Mouse (Mus musculus) liver, embryonic 12.5 days (tissue): ENCODE measurements at regions not wholly inside any gene's neighbourhood (a gene's known extent, or its start where the extent isn't known, plus 50 kb on each side); places are given as distances from the start of the nearest gene placed in this dataset.

Experiments used
- ATAC-seq: fragments of 200-750 bp; cut with Nextera tagmentation; 2 replicates; pipeline ENCODE4 v1.8.0; 2017; ENCODE audit warnings: moderate number of reproducible peaks, mild to moderate bottlenecking, moderate library complexity
- H3K27ac ChIP-seq: fragments of 300-500 bp; sonication (generic); 2 replicates; pipeline ENCODE4 v1.5.1; 2016; ENCODE audit warnings: mild to moderate bottlenecking
- H3K27me3 ChIP-seq: fragments of 300-500 bp; sonication (generic); replicated peaks from 2 replicates; pipeline ENCODE4 v1.6.1; 2016; ENCODE audit warnings: mild to moderate bottlenecking, moderate library complexity
- H3K36me3 ChIP-seq: fragments of 300-500 bp; sonication (generic); 2 replicates; pipeline ENCODE4 v1.6.1; 2016; ENCODE audit warnings: mild to moderate bottlenecking, moderate library complexity
- H3K4me1 ChIP-seq: fragments of 300-500 bp; sonication (generic); 2 replicates; pipeline ENCODE4 v1.6.1; 2016
- H3K4me2 ChIP-seq: fragments of 300-500 bp; sonication (generic); 2 replicates; pipeline ENCODE4 v1.6.1; 2016; ENCODE audit warnings: mild to moderate bottlenecking, moderate library complexity
- H3K4me3 ChIP-seq: fragments of 300-500 bp; sonication (generic); 2 replicates; pipeline ENCODE4 v1.5.1; 2016; ENCODE audit warnings: mild to moderate bottlenecking, moderate library complexity
- H3K9ac ChIP-seq: fragments of 300-500 bp; sonication (generic); 2 replicates; pipeline ENCODE4 v1.6.1; 2016; ENCODE audit warnings: mild to moderate bottlenecking, moderate library complexity
- H3K9me3 ChIP-seq: fragments of 300-500 bp; sonication (generic); replicated peaks from 2 replicates; pipeline ENCODE4 v1.6.1; 2016; ENCODE audit warnings: mild to moderate bottlenecking, moderate library complexity
- WGBS: fragments of 180-500 bp; shearing (Covaris S2); methylation state at CpG from one replicate; pipeline ENCODE4 v1.1.7; 2016; ENCODE audit not compliant: insufficient replicate concordance; 5-methylcytosine and 5-hydroxymethylcytosine counted together

DNA sequence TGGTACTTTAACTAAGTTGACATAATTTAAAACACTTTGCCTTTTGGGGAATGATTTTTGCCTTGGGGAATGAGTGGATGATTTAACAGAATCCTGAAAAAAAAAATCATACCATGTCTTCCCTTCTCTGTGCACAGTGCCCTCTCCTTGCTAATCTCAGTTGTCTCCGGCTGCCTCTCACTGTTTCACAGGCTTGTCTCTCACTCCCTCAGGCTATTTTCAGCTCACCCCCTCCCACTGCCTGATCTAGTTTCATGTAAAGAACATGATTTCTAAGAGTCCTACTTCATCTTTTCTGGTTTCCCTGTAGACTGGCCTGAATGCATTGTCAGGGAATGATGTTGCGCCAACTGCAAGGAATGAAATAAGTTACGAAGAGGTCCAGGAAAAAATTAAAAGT lies 231.2 kb downstream of the Brinp2 start:
- H3K9ac ChIP-seq, result no peak overlapping the region
- no peaks in the 10 kb centered on the region for H3K27me3 ChIP-seq
- no peaks in the 10 kb centered on the region for H3K36me3 ChIP-seq
- H3K9me3 ChIP-seq, result no peaks in the 10 kb centered on the region
- no peak overlapping the region for H3K4me2 ChIP-seq
- 80% methylated on average over 3 of the region's 3 CpGs for WGBS
- no peak overlapping the region for H3K4me3 ChIP-seq
- no peak for ATAC-seq
- H3K27ac ChIP-seq, result no peak overlapping the region
- H3K4me1 ChIP-seq, result no peaks in the 10 kb centered on the region

DNA sequence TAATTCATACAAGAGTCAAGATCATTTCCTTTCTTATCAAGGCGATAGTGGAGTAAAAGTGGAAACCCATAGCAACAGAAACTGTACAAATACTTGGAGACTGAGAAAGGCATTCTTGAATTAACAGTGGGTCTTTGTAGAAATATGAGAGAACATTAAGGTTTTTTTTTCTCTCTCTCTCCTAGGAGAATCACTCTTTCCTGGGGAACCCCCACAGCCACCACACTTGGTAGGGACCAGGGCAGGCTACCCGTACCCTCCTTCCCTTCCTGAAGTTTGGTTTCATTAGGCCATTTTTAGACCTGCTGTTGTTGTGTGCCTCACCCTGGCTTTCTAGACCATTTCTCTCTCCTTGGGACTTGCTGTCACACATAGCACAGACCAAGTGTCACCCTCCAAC lies 229.9 kb downstream of the Brinp2 start:
- ATAC-seq, result no peak
- Histone ChIP-seq H3K9me3 (no peaks in the 10 kb centered on the region), H3K4me3 (no peak overlapping the region), H3K4me2 (no peak overlapping the region), H3K4me1 (no peaks in the 10 kb centered on the region), H3K9ac (no peak overlapping the region), H3K36me3 (no peaks in the 10 kb centered on the region), H3K27me3 (no peaks in the 10 kb centered on the region), H3K27ac (no peak overlapping the region)
- WGBS, result 63% methylated on average over 2 of the region's 2 CpGs

DNA sequence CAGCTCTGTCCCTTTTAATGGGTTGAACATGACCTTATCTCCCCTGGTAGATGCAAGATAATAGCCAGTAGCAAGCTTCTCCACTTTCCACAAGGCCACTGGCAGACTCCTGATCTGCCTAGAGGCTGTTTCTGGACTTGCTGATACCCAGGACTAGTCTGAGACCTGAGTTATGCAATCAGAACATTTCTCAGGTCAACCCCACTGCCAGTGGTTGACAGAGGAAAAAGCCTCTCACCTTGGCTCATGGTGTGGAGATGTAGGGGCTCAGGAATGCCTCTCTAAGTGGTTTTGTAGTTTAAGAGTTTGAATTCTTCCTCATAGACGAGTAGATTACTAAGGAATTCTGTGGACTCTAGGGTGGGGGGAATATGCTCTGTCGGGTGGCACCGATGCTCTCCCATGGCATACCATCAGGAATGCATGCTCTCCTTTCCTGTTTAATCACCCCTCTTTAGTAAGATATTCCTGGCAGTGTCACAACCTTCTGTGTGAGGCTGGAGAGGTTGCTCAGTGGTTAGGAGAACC lies 226.8 kb downstream of the Brinp2 start:
- H3K9me3 ChIP-seq, result no peaks in the 10 kb centered on the region
- WGBS, result 59% methylated on average over 3 of the region's 3 CpGs
- no peaks in the 10 kb centered on the region for H3K36me3 ChIP-seq
- H3K9ac ChIP-seq, result no peak overlapping the region
- no peaks in the 10 kb centered on the region for H3K4me1 ChIP-seq
- H3K4me2 ChIP-seq, result no peak overlapping the region
- H3K27me3 ChIP-seq, result no peaks in the 10 kb centered on the region
- H3K27ac ChIP-seq, result no peak overlapping the region
- H3K4me3 ChIP-seq, result no peak overlapping the region
- ATAC-seq, result no peak

DNA sequence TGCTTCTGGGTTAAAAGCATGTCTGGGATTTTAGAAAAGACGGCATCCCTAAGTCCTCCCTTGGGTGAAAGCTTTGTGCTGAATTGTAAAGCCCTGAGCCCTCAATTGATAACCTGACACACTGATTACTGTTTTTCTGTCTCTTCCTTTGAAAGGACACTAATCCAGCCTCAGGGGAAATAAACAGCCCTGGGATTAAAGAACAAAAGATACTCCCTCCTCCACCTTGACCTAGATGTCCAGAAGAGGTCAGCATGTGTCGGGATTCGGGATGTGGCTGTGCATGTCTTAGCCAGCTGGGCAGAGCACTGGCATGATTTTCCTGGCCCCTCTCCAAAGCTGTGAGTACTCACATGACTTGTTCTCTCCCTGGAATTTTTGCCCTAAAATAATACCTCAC lies 208.6 kb downstream of the Brinp2 start:
- no peak for ATAC-seq
- H3K36me3 ChIP-seq, result no peaks in the 10 kb centered on the region
- no peaks in the 10 kb centered on the region for H3K9me3 ChIP-seq
- H3K4me3 ChIP-seq, result no peak overlapping the region
- no peak overlapping the region for H3K27ac ChIP-seq
- no peak overlapping the region for H3K9ac ChIP-seq
- 43% methylated on average over 3 of the region's 3 CpGs for WGBS
- H3K27me3 ChIP-seq, result no peaks in the 10 kb centered on the region
- no peaks in the 10 kb centered on the region for H3K4me1 ChIP-seq
- no peak overlapping the region for H3K4me2 ChIP-seq

DNA sequence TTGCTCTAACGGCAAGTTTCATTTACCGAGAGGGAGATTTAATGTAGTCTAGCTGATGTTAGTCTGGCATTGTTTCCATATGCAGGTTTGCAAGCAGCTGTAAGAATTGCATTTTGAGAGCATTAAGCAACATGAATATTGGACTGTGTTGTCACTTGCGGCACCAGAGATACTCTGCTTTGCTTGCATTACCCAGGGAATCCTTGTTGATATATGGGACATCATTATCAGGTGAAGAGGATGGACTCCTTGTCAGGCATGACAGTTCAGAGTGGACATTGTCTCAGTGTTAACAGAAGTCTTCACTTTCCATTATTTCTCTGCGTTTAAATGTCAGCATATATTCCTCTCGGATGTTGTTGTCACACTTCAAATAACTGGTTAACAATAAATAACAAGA lies 208.1 kb downstream of the Brinp2 start:
- WGBS, result 78% methylated on average over 5 of the region's 5 CpGs
- ATAC-seq, result no peak
- H3K4me1 ChIP-seq, result no peaks in the 10 kb centered on the region
- no peak overlapping the region for H3K4me2 ChIP-seq
- no peak overlapping the region for H3K4me3 ChIP-seq
- no peak overlapping the region for H3K9ac ChIP-seq
- H3K36me3 ChIP-seq, result no peaks in the 10 kb centered on the region
- no peaks in the 10 kb centered on the region for H3K9me3 ChIP-seq
- no peaks in the 10 kb centered on the region for H3K27me3 ChIP-seq
- H3K27ac ChIP-seq, result no peak overlapping the region

DNA sequence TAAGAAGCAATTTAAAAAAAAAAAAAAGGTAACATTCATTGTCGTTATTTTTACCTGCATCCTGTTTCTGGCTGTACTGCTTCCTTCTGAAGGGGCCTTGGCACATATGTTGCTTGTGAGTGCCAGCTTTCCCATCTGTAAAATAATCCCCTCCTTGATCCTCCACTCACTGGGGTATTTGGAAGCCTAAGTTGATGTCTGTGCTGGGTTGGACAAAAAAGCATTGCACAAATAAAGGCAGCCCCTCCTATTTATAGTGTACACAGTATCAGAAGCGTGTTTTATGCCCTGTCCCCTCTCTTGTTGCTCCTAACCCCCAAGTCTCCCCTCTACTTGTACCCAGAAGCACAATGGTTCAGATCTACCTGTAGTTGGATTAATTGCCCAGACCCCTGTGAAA lies 195.0 kb downstream of the Brinp2 start:
- Histone ChIP-seq H3K4me3 (no peak overlapping the region), H3K4me1 (no peaks in the 10 kb centered on the region), H3K27ac (no peak overlapping the region), H3K9ac (no peak overlapping the region), H3K4me2 (no peak overlapping the region), H3K36me3 (no peaks in the 10 kb centered on the region), H3K9me3 (no peaks in the 10 kb centered on the region), H3K27me3 (no peaks in the 10 kb centered on the region)
- ATAC-seq, result no peak
- 39% methylated on average over 2 of the region's 2 CpGs for WGBS

DNA sequence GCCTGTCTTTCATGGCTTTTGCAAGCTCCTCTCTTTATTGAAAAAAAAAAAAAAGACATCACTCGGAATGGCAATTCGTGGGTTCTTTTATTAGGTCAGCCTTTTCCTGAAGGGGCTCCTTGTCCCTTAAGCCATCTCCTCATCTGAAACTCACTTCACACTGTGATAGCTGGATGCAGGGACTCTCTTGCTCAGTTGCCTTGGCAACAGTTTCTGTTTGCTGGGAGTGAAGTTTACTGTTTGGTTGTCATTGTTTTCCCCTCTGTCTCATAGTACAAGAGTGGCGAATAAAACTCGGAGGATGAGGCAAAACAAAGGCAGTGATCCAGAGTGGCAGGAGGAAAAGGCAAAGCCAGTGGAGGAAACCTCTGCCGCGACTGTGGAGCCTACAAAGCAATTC lies 194.6 kb downstream of the Brinp2 start:
- ATAC-seq, result no peak
- Histone ChIP-seq H3K4me2 (no peak overlapping the region), H3K27me3 (no peaks in the 10 kb centered on the region), H3K4me1 (no peaks in the 10 kb centered on the region), H3K9ac (no peak overlapping the region), H3K9me3 (no peaks in the 10 kb centered on the region), H3K4me3 (no peak overlapping the region), H3K36me3 (no peaks in the 10 kb centered on the region), H3K27ac (no peak overlapping the region)
- WGBS, result 67% methylated on average over 6 of the region's 6 CpGs

DNA sequence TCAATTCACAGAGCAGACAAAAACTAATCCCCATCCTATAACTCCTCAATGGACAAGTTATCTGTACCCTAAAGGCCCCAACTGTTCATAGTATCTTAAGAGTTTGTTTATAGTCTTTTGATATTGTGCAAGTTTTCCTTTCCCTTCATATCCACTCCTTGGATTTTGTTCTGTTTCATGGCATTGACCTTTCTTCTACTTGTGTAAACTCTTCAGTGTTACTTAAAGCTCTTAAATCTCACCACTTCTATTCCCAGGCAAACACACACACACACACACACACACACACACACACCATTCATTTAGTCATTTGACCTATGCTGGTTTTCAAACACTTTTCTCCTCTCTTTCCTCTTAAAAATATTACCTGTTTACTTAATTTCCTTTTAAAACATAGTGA lies 192.7 kb downstream of the Brinp2 start:
- Histone ChIP-seq H3K36me3 (no peaks in the 10 kb centered on the region), H3K9me3 (no peaks in the 10 kb centered on the region)
- ATAC-seq, result no peak

DNA sequence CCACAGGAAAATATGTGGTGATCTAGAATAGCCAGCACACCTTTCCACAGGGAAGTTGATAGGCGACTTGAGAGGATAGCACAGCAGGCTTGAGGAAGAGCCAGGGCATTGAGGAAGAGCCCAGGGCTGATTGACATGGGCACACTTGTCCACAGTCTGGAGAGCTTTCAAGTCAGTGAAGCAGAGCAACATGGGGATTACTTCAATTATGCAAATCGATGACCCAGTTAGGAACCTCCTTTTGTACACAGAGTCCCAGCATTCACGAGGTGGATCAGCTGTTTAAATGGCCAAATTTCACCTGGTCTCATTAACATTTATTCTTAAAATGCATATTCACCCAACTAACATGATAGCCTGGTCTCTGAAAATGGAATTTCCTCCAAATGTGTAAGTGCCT lies 186.1 kb downstream of the Brinp2 start:
- H3K36me3 ChIP-seq, result no peaks in the 10 kb centered on the region
- H3K9me3 ChIP-seq, result no peaks in the 10 kb centered on the region
- no peak overlapping the region for H3K4me3 ChIP-seq
- H3K4me1 ChIP-seq, result no peaks in the 10 kb centered on the region
- ATAC-seq, result no peak
- H3K27ac ChIP-seq, result no peak overlapping the region
- no peak overlapping the region for H3K9ac ChIP-seq
- no peaks in the 10 kb centered on the region for H3K27me3 ChIP-seq
- 40% methylated on average over 3 of the region's 3 CpGs for WGBS
- H3K4me2 ChIP-seq, result no peak overlapping the region

More for the DNA sequence above, 192.7 kb downstream of the Brinp2 start:
- H3K4me1 ChIP-seq, result no peaks in the 10 kb centered on the region
- no peak overlapping the region for H3K4me2 ChIP-seq
- H3K4me3 ChIP-seq, result no peak overlapping the region
- H3K27ac ChIP-seq, result no peak overlapping the region
- no peaks in the 10 kb centered on the region for H3K27me3 ChIP-seq
- H3K9ac ChIP-seq, result no peak overlapping the region

DNA sequence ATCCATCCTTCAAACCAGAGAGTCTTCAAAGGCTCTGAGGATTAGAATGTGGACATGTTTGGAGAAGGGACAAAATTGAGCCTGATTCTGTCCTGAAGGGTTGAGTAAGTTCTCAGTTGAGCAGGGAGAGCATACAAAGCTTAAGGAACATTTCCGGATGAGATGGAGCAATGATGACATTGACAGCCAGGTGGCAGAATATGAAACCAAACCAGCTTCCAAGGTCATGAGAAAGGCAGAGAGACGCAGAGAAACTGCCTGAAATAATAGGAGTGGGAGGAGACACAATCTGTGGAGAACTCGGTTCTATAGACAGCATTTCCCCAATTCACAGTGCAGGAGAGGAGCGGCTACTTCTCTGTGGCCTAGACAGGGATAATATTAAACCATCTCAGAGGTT lies 176.0 kb downstream of the Brinp2 start:
- WGBS, result 59% methylated on average over 4 of the region's 4 CpGs
- no peak for ATAC-seq
- Histone ChIP-seq H3K36me3 (no peaks in the 10 kb centered on the region), H3K9ac (no peak overlapping the region), H3K27me3 (no peaks in the 10 kb centered on the region), H3K4me2 (no peak overlapping the region), H3K9me3 (no peaks in the 10 kb centered on the region), H3K27ac (no peak overlapping the region), H3K4me3 (no peak overlapping the region), H3K4me1 (no peaks in the 10 kb centered on the region)

DNA sequence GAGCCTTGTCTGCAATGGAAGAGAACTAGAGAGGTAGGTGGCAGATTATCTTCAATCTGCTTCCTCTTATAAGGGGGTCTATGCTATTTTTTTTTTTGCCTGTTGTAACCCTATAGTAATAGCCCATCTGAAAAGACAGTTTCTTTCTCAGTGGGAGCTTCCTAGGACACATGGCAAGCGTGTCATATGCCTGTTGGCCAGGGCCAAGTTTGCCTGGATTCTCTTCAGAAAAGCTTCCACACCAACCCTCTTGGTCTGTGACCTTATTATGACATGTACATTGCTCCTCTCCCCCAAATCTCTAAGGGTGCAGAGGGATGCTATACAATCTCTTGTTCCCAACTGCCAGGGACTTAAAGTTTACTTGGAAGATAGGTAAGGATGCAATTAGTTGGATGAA lies 174.8 kb downstream of the Brinp2 start:
- no peaks in the 10 kb centered on the region for H3K27me3 ChIP-seq
- H3K4me1 ChIP-seq, result no peaks in the 10 kb centered on the region
- ATAC-seq, result no peak
- no peak overlapping the region for H3K4me3 ChIP-seq
- no peak overlapping the region for H3K9ac ChIP-seq
- no peaks in the 10 kb centered on the region for H3K36me3 ChIP-seq
- no peak overlapping the region for H3K4me2 ChIP-seq
- 47% methylated on average over 1 of the region's 1 CpGs for WGBS
- no peaks in the 10 kb centered on the region for H3K9me3 ChIP-seq
- no peak overlapping the region for H3K27ac ChIP-seq

DNA sequence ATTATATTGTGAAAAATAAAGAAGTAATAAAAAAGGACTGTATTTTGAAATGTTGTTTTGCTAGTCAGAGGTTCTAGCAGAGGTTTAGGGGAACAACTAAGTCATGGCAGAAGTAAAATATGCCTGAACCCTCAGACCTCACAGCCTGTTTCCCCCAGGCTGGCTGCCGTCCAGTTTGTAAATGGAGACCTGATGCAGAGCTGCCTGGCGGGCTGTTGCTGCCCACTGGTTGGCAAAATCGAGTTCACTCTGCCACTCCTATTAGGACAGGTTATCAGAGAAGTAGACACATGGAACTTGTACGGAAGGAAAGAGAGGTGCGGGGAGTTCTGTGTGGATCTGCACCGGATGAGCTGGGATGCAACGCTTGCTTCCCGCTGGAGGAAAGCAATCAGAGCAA lies 168.5 kb downstream of the Brinp2 start:
- Histone ChIP-seq H3K36me3 (no peaks in the 10 kb centered on the region), H3K4me1 (no peaks in the 10 kb centered on the region), H3K27ac (no peak overlapping the region), H3K9me3 (no peaks in the 10 kb centered on the region), H3K9ac (no peak overlapping the region), H3K4me3 (no peak overlapping the region), H3K27me3 (no peaks in the 10 kb centered on the region), H3K4me2 (no peak overlapping the region)
- 48% methylated on average over 8 of the region's 8 CpGs for WGBS
- ATAC-seq, result no peak

DNA sequence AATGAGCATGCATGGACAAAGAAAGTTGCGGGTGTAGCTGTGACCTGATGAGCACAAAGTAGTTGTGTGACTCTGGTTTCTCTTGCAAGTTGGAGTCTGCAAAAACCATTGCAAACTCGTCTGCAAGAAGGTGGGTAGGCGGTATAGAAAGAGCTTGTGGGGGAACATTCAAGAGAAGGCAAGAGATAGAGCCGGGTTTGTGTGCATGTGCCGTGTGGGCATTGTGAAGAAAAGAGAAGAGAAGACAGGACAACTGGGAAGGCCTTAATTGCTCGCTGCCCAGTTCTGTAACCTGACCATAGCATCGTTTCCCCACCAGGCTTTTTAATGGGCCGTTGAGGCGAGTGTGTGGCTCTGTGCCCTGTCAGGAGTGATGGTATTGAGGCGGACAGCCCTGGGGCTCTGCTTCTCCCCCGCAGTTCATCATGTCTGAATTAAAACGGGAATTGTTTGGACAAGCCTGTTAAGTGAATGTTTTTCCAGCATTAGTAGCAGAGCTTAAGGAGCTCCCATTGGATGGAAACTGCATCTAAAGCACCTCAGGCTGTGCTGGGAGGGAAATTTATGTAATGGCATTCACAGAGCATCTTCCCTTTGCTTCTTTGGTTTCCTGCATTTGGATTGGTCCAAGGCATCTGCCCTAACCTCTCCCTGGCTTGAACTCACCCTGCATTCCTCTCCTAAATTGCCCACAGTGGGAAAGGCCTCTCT lies 163.1 kb downstream of the Brinp2 start:
- Histone ChIP-seq H3K36me3 (no peaks in the 10 kb centered on the region), H3K4me1 (no peaks in the 10 kb centered on the region), H3K9ac (no peak overlapping the region), H3K4me3 (no peak overlapping the region), H3K9me3 (no peaks in the 10 kb centered on the region), H3K4me2 (no peak overlapping the region), H3K27ac (no peak overlapping the region), H3K27me3 (no peaks in the 10 kb centered on the region)
- ATAC-seq, result no peak
- 54% methylated on average over 12 of the region's 12 CpGs for WGBS
